Mouse (Mus musculus) c-Kit-positive CD71-positive TER-119-positive erythroid progenitor cells, embryonic 14.5 days (primary cell): ENCODE measurements around the gene Ppox.
"Not testable (repeated sequence)": the region's sequence is repeated elsewhere in the genome, so short reads cannot be mapped to it uniquely, and the experiment has no call there.

ENCODE experiments used
- DNase-seq: peaks from one replicate; pipeline ENCODE4 v3.0.0-alpha.2; 2013; ENCODE audit warnings: low spot score

Gene Ppox

GRCm38 (mm10) chr1:171280916-171281527, at the start of gene Ppox:
Gene Ppox (minus strand): TSS chr1:171281186.
- DNase-seq = peak; percentile 99

- DNase-seq = no peak
Measured at GRCm38 (mm10) chr1:171330216-171330560, 49.2 kb upstream of the Ppox start.

- DNase-seq = no peak
Measured at GRCm38 (mm10) chr1:171329433-171330215, 48.6 kb upstream of the Ppox start.

DNA sequence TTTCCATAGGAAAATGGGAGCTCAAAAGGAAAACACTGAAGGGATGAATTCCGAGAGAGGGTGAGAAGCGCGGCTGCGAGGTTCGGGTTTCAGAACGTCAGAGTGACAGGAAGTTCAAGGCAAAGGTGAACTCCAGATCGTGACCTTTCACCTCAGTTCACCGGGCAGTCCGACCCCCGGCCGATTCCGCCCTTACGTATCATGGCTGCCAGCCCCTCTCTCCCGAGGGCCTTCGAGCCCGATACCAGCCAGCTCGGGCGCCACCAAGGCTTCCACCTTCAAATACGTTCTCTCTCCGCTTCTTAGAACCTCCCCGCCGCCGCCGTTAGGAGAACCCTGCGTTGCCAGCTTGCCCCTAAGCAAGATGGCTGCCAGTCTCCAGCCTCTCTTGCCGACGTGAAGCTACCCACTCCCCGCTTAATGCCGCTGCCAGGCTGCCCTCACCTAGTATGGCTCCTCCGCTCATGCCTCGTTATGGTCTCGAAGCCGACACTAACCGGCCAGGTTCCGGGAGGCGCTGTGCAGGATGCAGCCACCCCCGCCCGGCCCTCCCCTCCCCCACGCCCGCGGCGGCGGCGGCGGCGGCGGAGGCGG, 48.0 kb upstream of the Ppox start, which contains the start of gene Dedd:
Dedd (plus strand) TSS at position 307 of the 594 bp plus-strand sequence.
- DNase-seq = peak; percentile 83

DNA sequence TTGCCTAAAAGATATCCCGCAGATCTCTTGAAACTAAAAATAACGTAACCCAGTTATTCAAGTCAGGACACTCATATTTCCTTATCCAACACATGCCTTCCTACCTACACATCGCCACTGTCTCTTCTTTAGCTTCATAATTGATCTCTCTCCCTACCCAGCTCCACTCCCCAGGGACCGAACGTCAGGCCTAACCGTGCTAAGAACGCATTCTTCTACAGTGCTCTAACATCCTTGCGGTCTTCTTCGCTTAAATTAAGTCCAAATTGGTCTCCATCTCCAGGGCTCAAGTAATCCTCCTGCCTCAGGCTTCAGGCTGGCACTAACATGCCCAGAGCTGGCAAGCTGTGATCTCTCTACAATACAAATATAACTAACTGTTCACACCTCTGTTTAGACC, 47.3 kb upstream of the Ppox start:
- peak; percentile 34 for DNase-seq

DNA sequence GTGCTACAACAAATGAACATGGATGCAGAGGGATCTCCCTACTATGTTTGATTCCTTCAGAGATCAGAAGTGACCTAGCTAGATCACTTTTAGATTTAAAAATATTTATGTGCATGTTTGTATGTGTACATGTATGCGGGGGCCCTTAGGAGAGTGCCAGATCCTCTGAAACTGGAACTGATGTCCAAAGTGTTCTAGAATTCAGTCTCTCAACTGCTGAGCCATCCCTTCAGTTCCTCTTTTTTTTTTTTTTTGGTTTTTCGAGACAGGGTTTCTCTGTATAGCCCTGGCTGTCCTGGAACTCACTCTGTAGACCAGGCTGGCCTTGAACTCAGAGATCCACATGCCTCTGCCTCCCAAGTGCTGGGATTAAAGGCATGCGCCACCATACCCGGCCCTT, 45.6 kb upstream of the Ppox start:
- not testable (repeated sequence) for DNase-seq

DNA sequence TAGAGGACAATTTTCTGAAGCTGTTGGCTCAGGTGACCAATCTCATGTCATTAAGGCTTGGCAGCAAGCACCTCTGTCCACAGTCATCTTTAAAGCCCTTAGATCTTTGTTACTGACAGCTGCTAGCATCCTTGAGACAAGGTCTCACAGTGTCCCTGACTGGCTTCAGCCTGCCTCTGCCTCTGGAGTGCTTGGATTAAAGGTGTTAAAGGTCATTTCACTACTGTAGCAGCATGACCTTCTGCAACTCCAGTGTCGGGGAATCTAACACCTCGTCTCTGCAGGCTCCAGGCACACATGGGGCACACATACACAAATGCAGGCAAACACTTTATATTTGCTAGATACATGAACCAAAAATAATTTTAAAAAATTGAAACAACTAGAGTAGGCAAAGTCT, 44.6 kb upstream of the Ppox start:
- DNase-seq = no peak

DNA sequence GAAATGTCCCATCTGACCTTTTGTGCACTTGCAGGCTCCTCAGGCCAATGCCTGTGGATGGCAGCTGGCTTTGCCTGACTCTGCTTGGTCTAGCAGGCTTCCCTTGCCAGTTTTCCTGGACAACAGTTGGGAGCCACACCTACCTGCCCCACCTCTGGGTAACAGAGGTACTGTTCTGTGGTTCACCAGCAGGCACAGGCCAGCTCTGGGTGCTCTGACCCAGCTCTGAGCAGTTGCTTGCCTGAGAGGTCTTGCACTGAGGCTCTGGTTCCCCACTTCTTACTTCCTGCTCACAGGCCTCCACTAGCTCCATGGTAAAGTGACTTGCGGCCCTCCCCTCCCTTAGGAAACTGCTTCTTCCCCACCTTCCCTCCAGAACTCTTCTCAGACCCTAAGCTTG, 41.0 kb upstream of the Ppox start:
- no peak for DNase-seq

DNA sequence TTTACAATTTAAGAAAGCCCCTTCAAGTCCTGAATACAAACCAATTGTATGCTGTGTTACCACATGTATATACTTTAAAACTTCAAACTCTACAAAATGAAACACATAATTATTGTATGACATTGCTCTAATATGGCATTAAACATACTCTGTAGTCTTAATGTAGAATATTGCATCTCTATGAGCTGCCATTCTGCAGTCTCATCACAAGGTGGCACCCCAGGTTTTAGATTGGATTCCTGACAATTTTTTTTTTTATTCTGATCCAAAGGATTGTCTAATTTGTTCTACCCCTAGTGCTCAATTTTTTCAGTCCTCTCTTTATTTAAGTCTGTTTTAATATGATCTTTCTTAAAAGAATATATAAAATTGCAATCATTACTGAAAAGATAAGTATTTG, 40.4 kb upstream of the Ppox start:
- DNase-seq = peak; percentile 42

DNA sequence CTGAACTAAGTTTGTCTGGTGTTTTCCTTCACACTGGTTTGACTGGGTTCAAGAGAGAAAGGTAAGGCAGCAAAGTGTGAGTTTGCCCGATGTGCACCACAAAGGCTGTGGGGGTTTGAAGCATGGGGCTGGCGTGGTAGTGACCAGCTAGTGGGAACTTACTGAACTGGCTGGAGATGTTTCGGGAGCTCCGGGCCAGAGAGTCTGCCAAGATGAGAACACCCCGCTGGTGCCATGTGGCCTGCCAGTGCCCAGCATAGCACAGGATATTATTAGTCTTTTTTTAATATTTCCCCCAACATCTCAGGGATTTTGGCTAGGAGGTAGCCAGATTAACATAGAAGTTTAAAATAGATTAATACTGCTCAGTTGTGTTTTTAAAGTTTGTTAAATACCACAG, 39.2 kb upstream of the Ppox start:
- no peak for DNase-seq

- no peak for DNase-seq
Measured at GRCm38 (mm10) chr1:171319748-171320147, 38.8 kb upstream of the Ppox start.

- no peak for DNase-seq
Measured at GRCm38 (mm10) chr1:171309321-171309720, 28.3 kb upstream of the Ppox start.

DNA sequence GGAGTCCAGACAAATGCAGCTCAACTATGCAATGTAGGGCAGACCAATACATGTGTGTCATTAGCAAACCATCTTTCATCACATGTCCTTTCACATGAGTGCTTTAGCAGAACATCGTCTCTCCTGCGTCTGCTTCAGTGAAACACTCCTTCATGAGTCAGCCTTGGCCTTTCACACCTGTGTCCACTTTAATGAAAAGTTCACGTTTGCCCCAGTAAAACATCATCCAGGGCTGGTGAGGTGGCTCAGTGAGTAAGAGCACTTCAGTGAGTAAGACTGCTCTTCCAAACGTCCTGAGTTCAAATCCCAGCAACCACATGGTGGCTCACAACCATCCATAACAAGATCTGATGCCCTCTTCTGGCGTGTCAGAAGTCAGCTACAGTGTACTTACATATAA, 25.2 kb upstream of the Ppox start:
- DNase-seq = not testable (repeated sequence)

DNA sequence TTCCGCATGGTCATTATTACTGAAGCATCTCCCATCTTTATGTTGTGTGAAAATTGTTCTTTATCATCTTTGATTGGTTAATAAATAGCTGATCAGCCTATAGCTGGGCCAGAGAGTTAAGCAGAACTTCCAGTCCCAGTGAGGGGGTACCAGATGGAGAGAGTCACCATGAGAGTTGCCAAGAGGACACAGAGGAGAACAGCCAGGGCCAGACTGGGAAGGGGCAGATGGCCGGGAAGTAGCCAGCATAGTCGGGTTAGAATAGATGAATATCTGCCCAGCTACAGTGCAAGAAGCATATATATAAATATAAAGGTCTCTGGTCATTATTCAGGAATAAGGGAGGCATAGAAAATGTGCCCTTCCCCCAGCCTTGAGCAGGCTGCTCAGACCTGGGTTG, 17.2 kb upstream of the Ppox start:
- no peak for DNase-seq

DNA sequence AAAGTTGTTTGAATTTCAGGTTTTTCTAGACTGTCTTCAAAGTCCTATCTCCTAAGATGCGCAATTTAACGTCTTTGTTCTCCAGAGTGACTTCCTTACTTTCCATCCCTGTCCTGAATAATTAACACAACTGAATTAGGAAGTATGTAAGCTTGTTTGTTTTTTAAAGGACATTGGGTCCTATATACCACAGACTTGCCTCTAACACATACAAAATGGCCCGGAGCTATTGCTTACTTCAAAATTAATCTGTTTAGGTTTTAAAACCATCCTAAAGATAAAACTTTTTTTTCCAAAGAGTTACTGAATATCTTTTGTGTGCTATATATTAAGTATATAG, 14.0 kb upstream of the Ppox start:
- DNase-seq = no peak

- peak; percentile 79 for DNase-seq
Measured at GRCm38 (mm10) chr1:171294298-171295062, 13.5 kb upstream of the Ppox start, which contains the start of gene Ufc1. Gene Ufc1 (minus strand): TSS chr1:171295024.

DNA sequence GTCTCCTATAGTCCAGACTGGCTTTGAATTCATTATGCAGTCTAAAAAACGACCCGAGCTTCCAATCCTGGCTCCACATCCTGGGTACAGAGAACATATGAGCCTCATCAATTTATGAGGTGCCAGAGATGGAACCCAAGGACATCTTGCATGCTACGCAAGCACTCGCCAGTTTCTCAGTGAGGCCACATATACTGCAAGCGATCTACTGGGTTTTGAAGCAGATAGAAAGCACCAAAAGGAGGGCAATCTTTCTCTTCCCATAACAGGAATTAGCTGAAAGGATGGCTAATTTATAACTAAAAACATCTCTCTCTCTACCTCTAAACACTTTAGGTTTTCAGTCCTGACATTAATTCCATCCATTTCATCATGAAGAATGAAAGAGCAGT, 12.9 kb upstream of the Ppox start:
- no peak for DNase-seq

DNA sequence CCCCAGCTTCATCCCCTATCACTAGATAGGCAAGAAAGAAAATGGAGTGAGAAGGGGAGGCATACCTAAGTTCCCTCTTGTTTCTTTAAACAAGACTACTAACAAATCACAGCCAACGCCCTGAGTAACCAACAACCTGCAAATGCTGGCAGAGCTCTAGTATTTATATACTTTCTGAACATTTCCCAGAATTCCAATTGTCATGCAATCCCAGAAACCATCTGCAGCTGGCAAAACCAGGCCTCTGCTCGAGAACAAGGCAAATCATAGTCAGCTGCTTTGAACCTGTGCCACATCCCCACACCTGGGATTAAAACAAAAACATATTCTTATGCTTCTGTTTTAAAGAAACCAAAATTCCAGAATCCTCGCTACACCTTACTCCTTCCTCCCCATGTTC, 12.4 kb upstream of the Ppox start:
- DNase-seq = no peak

- DNase-seq = no peak
Measured at GRCm38 (mm10) chr1:171288328-171288727, 7.3 kb upstream of the Ppox start.

DNA sequence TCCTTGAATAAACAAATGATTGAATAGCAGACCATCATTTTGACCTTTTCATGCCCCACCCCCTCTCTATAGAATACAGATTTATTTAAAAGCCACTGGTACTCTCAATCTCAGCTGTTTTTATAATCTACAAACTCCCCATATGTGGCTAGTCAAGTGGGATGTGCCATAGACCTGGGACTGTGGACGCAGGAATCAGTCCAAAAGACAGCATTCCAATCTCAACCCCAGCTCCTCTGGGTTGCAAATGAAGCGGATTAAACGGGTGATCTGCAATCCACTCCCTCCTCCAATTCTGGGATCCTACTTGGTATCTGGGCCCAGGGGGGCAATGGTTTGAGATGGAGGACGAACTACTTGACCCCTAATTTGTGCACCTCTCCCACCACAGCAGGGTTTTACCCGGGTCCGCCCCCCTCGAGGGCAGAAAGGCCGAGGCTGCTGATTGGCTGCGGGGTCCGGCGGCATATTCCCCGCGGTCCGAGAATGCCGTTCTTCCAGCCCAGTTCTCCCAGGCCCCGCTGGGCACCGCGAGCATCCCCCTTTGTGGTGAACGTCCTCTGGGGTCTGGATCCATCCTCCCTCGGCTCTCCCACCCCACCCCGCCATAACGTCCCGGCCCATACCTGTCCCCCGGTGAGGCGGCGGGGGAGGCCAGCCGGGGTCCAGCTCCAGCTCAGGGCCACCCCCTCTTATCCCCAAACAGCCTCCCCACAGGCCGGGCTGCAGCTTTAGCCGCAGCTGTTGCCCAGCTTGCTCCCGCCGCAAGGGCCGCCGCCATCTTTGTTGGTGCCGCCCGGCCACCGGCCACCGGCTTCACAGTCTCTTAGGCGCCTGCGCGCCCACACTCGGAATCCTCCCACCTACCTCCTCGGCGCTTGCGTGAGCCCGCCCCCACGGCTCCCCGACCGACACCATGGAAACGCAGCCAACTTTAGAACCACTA, 6.4 kb upstream of the Ppox start, which contains the start of gene Usp21:
Usp21 (minus strand) TSS at position 856 of the 946 bp plus-strand sequence.
- DNase-seq = peak; percentile 86

DNA sequence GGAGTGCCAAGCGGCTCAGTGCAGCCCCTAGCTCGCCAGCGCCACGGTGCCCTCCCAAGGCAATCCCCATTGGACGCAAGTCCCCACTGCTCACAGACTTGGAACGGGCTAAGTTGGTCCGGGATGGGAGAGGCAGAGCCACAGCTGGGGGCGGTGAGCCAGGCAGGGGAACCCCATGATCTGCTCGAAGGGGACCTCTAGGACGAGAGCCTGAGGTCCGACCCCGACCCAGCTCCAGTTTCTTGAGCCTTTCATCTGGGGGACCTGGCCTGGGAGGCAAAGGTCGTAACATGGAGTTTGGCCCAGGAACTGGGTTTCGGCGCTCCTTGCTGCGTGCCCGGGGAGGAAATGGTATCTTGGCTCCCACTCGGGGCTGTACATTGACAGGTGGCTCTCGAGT, 5.5 kb upstream of the Ppox start:
- DNase-seq = no peak
